Mouse (Mus musculus) cortical plate, adult 2 months (tissue): ENCODE results near the gene Spint1. TPM values are rescaled to one million over a fixed set of nuclear protein-coding genes. Genes with fewer than 3 reads are reported as not detected.
A peak's percentile ranks its signal among the peaks of the same experiment; 100 is the strongest.

Experiments
- H3K27ac ChIP-seq: fragments of 200-500 bp; 2 replicates; pipeline ENCODE4 v1.5.1; 2012; ENCODE audit warnings: low read length, control low read depth, inconsistent platforms; ENCODE audit not compliant: insufficient read depth
- H3K4me1 ChIP-seq: fragments of 200-500 bp; 2 replicates; pipeline ENCODE4 v1.6.1; 2011; ENCODE audit warnings: low read length; ENCODE audit not compliant: control insufficient read depth, insufficient read depth
- H3K4me3 ChIP-seq: fragments of 200-500 bp; 2 replicates; pipeline ENCODE4 v1.5.1; 2011; ENCODE audit warnings: mild to moderate bottlenecking, low read length, control low read depth; ENCODE audit not compliant: insufficient read depth
- CTCF ChIP-seq: fragments of 200-500 bp; IDR thresholded peaks from 2 replicates; pipeline ENCODE4 v1.5.1; 2011; ENCODE audit warnings: mild to moderate bottlenecking, control low read depth, low read length; ENCODE audit not compliant: insufficient read depth; ENCODE audit errors: extremely low read depth
- POLR2A ChIP-seq: fragments of 200-500 bp; IDR thresholded peaks from 2 replicates; pipeline ENCODE4 v1.6.1; 2011; ENCODE audit warnings: mild to moderate bottlenecking, low read length, control low read depth; ENCODE audit not compliant: insufficient read depth; ENCODE audit errors: extremely low read depth
- polyA plus RNA-seq: library from polyadenylated mRNA; depleted of rRNA; stranded (reverse); fragments of >200 nt; gene quantifications from 2 replicates; pipeline ENCODE4 v1.2.3, GENCODE M21; 2012

The Spint1 gene
- polyA plus RNA-seq, 1 experiment: 2.6 TPM

DNA sequence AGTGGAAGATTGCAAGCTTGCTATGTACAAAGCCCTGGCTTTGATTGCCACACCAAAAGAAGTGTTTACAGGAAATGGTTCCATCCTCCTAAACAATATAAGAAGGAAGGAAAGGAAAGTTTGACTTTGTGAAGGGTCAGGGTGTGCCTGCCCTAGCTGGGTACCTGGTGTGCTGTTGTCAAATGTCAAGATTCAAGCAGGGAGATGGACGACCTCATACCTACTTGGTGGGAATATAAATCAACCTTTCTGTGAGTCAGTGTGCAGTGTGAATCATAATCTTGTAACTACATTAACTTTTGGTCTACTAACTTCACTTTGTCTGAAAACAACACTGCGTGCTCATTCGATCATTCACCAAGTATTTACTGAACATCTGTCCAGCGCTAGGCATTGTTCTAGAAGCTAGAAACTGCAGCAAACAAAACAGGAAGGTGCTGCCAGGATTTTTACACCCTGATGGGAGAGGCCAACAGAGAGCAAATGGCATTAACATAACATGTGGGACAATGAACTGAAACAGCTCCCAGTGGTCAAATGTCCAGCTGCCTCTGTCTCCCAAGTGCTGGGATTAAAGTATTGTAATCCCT lies 33.2 kb upstream of the Spint1 start:
- Histone ChIP-seq H3K4me1 (peaks cover 3% of the 10 kb centered on the region; the same call in 1 of the 2 replicates), H3K4me3 (no peak overlapping the region), H3K27ac (no peak overlapping the region)
- TF ChIP-seq POLR2A: no peak
- TF ChIP-seq CTCF: no peak

DNA sequence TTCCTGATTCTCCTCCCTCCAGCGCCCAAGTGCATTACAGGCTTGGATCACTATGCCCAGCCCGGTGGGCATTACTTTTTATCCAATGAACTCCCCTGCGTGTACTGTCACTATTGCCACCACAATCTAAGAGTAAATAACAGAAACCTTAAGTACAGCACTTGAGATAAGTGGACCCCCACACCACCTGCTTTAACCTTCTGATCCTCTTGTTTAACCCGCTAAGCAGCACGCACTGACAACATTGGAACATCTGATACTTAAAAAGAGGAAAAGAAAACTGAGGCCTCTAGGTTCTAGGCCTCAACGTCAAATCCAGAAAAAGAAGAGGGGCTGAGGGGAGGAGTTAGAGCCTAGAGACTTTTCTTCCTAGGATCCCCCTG lies 29.2 kb upstream of the Spint1 start:
- TF ChIP-seq POLR2A: no peak
- TF ChIP-seq CTCF: no peak
- Histone ChIP-seq H3K4me1 (no peaks in the 10 kb centered on the region), H3K27ac (peak overlapping the region; percentile 68; the same call in 1 of the 2 replicates), H3K4me3 (peak overlapping the region; percentile 70)

DNA sequence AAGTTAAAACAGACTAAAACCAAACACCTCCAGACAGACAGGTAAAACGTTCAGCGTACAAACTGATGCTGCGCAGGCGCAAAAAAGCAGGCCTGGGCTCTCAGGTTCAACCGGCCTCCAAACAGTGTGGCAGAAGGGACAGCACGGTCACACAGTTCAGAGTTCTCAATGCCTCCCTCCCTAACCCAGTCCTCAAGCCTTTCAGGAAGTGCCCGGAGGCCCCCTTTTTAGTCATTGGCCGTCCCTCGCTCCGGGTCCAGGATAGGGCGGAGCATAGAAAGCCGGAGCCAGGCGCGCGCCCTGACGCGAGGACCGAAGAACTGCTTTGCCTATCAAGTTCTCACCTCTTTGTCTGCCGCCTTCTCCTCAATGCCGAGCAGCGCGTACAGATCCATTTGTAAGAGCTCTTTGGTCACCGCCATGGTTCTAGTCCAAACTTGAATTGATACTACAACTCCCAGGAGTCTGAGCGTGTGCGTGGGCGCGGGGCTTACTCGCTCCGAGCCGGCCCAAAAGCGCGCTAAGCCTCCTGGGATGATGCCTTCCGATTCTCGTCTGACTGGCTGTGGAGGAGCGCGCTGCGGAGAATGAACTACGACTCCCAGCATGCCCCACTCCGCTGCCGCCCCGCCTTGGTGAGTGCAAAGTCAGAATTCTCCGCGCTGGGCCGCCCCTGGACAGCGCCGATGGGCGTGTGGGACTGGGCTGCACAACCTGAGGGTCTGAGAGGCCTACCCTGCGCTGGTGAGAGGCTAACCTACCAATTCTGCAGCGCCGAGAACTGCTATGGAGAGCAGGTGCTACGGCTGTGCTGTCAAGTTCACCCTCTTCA lies 28.6 kb upstream of the Spint1 start, which contains the start of the genes Zfyve19 and Dnajc17:
Gene Zfyve19, plus strand, starts transcription at position 274 of the 832 bp plus-strand sequence.
Gene Dnajc17, minus strand, starts transcription at position 452 of the 832 bp plus-strand sequence.
- H3K27ac ChIP-seq: peak within 1 kb of the TSS; percentile 68
- peak; percentile 74 for TF ChIP-seq POLR2A
- TF ChIP-seq CTCF: no peak
- peak within 1 kb of the TSS; percentile 70 for H3K4me3 ChIP-seq
- H3K4me1 ChIP-seq: no peaks in the 10 kb centered on the region

DNA sequence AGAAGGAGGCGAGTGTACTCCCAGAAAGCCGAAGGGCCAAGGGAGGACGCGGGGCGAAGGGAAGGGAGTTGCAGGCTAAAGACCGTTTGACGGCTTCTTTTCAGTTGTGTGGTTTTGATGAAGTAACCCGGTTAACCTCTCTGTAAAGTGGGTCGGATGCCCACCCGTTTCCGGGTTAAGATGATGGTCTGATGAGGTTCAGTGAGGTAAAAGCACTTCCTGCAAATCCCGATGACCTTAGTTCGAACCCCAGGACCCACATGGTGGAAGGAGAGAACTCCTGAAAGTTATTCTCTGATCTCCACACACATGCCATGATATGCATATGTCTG lies 28.0 kb upstream of the Spint1 start:
- Histone ChIP-seq H3K27ac (no peak overlapping the region), H3K4me1 (no peaks in the 10 kb centered on the region), H3K4me3 (peak overlapping the region; percentile 70)
- no peak for TF ChIP-seq POLR2A
- no peak for TF ChIP-seq CTCF

DNA sequence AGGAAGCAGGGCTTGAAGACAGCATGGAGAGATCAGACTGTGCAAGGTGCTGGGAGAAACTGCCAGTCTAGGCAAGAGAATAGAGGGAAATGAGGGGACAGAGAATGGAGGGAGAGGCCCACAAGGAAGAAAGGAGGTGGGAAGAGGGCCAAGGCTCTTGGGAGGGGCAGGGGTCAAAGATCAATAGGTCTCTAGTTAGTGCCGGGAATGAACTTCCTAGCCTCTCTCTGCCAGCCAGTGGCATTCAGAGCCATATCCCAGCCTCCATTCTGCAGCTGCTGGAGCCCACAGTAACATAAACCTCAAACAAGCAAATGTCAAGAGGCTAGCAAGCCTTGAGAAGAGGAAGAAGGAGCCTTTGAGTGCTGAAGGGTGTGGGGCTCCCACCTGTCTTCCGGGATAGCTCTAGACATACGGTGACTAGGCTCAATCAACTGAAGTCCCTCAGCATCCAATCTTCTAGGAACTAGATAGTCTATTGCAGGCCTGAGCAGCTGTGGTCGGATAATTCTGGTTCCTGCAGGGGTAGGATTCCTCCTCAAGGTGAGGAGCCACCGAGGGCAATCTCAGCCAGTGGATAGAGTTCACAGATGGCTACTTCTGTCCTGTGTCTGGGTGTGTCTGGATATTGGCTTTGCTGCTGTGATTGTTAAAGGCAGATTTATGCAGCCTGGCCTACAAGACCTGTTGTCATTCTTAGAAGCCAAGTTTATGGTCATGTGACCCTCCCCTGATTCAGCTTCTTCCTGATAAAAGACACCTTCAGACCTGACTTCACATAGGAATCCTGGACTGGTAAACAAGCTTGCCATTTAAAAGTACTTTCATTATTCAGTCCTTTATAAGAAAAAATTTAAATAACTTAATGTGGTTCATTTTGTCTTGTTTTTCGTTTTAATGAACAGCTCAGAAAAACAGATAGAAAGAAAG lies 7.1 kb upstream of the Spint1 start, which contains the start of gene Ppp1r14d:
Gene Ppp1r14d, minus strand, starts transcription at position 132 of the 930 bp plus-strand sequence.
- TF ChIP-seq POLR2A: no peak
- TF ChIP-seq CTCF: no peak
- Histone ChIP-seq H3K4me1 (no peaks in the 10 kb centered on the region), H3K27ac (no peak within 1 kb of the TSS), H3K4me3 (no peak within 1 kb of the TSS)

GRCm38 (mm10) chr2:119236682-119237209 lies 416 bp upstream of the Spint1 start:
- TF ChIP-seq CTCF (no peak), POLR2A (no peak)
- no peak overlapping the region for H3K27ac ChIP-seq
- no peaks in the 10 kb centered on the region for H3K4me1 ChIP-seq
- no peak overlapping the region for H3K4me3 ChIP-seq

DNA sequence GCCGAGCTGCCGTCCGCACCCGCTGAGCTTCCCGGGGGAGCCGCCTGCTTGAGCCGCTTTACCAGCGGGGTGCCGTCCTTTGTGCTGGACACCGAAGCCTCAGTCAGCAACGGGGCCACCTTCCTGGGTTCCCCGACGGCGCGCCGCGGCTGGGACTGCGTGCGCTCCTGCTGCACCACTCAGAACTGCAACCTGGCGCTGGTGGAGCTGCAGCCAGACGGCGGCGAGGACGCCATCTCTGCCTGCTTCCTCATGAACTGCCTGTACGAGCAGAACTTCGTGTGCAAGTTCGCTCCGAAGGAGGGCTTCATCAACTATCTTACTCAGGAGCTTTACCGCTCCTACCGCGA lies 684 bp downstream of the Spint1 start:
- Histone ChIP-seq H3K4me1 (0 out of 2 replicates have a peak, but pooled peaks cover 2% of the 10 kb centered on the region), H3K27ac (no peak overlapping the region), H3K4me3 (peak overlapping the region; percentile 7)
- TF ChIP-seq POLR2A (no peak), CTCF (no peak)

DNA sequence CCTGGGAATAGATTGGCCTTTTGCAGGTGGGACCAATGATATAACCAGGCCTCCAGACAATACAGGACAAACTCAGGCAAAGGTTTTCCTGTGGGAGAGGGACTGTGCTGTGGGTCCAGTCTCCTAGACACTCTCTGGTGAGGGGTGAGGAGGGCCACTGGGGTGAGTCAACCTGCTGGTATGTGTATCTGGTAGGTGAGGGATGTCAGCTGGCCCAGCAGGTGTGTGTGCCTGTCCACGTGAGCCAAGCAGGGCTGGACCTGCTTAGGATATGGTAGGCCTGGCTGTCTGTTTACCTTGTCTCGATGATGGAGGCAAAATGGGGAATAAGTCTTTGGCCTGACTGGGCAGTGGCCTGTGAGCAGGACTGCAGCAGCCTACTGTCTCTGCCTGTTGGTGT lies 1.5 kb downstream of the Spint1 start:
- TF ChIP-seq POLR2A (no peak), CTCF (no peak)
- Histone ChIP-seq H3K27ac (no peak overlapping the region), H3K4me3 (no peak overlapping the region), H3K4me1 (0 out of 2 replicates have a peak, but pooled peaks cover 2% of the 10 kb centered on the region)

GRCm38 (mm10) chr2:119240075-119240818 lies 3.1 kb downstream of the Spint1 start:
- Histone ChIP-seq H3K27ac (no peak overlapping the region), H3K4me1 (0 out of 2 replicates have a peak, but pooled peaks cover 2% of the 10 kb centered on the region), H3K4me3 (no peak overlapping the region)
- no peak for TF ChIP-seq CTCF
- no peak for TF ChIP-seq POLR2A
